Mouse (Mus musculus): ENCODE results near the gene Pde10a.
A peak's percentile ranks its signal among the peaks of the same experiment; 100 is the strongest.
"Not testable (repeated sequence)": the region's sequence is repeated elsewhere in the genome, so short reads cannot be mapped to it uniquely, and the experiment has no call there.

Gene Pde10a

GRCm38 (mm10) chr17:8652681-8653262 is 127.6 kb downstream of the Pde10a start:
- peak; percentile 2 to 10 for DNase-seq

DNA sequence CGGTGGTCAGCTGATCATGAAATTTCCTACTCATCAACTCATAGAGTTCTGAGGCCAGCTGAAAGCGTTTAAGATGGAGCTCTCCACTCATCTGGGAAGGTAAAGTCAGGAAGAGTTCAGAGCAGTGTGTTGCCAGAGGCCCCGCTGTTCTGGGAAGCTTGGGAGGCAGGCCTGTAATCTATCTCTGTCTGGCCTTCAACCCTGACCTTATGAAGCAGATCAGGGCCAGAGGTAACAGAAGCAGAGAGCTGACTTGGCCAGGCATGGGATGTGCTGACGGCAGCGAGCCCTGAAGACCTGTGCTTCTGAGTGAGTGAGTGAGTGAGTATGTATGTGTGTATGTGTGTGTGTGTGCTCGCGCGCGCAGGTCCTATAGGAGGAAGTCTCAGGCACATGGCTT is 132.5 kb downstream of the Pde10a start:
- peak in 1 of 2 experiments; percentile 10 for DNase-seq

- DNase-seq = peak; percentile 78 to 86
Measured at GRCm38 (mm10) chr17:8658751-8659454, 133.7 kb downstream of the Pde10a start.

- DNase-seq = no peak
Measured at GRCm38 (mm10) chr17:8666912-8667311, 141.7 kb downstream of the Pde10a start.

DNA sequence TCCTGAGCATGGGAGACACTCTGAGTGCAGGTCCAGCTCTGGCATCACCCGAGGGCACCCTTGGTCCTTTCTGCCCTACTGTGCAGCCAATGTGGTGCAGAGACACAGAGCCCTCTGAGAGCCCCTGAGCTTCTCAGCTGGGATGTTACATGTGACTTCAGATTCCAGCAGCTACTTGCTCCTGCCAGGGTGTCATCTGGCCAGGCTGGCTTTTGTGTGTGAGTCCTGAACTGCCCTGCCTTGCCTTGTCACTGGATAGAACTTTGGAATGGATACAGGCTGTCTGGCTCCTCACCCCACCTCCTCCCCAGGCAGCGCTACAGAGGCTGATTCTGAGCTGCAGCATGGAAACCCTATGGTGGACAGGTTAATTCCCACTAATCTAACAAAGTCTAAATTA is 149.5 kb downstream of the Pde10a start:
- DNase-seq = no peak

GRCm38 (mm10) chr17:8686356-8686755 is 161.2 kb downstream of the Pde10a start:
- no peak for DNase-seq

DNA sequence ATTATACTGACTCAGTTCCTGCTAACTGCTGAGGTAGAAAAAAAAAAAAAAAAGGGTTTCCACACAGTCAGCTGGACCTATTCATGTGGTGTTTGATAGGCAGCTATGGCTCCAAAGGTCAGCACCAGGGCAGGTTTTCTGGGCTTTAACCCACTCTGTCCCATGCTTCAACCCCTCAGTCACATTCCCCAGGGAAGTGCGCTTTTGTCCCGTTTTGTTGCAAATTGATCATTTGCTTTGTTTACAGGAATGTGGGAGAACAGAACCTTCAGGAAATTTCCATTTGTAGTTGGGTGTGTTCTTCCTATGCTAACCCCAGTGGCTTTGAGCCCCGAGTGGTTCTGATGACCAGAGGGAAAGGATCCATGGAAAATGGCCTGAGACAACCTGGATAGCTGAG is 162.9 kb downstream of the Pde10a start:
- peak; percentile 9 for DNase-seq

DNA sequence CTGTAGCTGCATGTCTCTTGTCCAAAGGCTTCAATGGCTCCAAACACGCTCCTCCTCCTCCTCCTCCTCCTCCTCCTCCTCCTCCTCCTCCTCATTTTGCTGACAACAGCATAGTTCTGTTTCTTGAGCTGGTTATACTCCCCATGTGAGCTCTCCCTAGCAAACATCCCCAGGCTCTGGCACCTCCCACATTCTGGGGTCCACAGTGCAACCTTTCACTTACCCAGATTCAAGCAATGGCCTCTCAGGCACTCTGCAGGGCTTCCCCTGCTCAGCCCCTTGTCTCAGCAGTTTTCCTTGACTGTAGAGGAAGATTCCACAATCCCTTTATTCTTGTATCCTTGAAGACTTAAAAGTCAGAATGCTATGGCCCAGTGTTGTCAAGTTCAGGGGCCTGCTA is 173.1 kb downstream of the Pde10a start:
- peak; percentile 35 to 59 for DNase-seq

- DNase-seq = peak; percentile 76 to 80
Measured at GRCm38 (mm10) chr17:8698793-8699192, 173.6 kb downstream of the Pde10a start.

DNA sequence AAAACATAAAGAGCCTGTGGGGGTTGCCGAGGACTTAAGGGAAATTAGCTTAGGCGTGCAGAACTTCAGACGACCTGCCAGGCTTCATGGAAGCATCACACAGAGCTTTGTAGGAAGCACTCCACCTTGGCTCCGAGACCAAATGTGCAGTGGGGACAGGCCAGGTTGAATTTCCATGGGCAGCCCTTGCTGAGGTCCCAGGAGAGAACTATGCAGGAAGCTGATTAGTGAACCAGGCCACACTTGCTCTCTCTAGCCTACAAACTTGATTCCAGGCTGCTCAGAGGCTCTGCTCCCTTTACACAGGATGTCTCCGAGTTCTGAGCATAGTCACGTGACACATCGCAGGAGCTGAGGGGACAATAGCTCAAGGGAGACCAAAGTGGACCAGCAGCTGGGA is 175.9 kb downstream of the Pde10a start:
- no peak for DNase-seq

GRCm38 (mm10) chr17:8702503-8702902 is 177.3 kb downstream of the Pde10a start:
- DNase-seq = no peak

DNA sequence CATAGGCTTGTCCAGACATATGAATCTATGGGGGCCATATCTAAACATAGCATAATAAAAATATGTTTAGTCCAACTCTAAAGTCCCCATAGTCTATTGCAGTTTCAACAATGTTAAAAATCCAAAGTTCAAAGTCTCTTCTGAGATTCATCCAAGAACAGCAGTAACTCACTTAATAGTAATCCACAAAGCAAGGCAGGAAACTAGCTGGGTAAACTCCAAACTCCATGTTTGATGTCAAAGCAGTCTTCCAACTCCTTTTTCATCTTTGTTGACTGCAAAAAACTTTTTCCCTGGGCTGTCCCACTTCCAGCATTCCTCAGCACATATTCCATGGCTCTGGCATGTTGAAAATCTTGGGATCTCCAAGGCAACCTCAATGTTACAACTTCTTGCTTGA is 182.8 kb downstream of the Pde10a start:
- DNase-seq = peak in 1 of 2 experiments; percentile 17

- DNase-seq = not testable (repeated sequence)
Measured at GRCm38 (mm10) chr17:8712734-8713133, 187.6 kb downstream of the Pde10a start.

- no peak for DNase-seq
Measured at GRCm38 (mm10) chr17:8720961-8721360, 195.8 kb downstream of the Pde10a start.

- DNase-seq = no peak
Measured at GRCm38 (mm10) chr17:8724464-8724974, 199.3 kb downstream of the Pde10a start.

DNA sequence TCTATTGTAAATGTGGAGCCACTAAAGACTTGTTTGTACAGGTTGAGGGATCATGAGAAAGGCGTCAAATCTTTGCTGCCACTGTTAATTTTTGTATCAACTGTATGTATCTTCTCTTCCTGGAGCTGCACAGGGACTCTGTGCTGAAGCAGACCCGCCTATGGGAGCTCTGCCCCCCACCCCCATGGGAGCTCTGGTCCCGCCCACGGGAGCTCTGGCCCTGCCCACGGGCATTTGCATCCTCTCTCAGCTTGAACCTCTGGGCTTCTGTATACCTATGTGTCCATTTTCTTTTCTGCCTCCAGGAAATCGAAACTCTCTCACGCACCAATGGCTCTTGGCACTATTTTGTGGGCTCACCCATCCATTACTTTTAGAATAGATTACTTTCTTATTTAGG is 203.5 kb downstream of the Pde10a start:
- no peak for DNase-seq

- no peak for DNase-seq
Measured at GRCm38 (mm10) chr17:8729808-8730207, 204.6 kb downstream of the Pde10a start.

- no peak for DNase-seq
Measured at GRCm38 (mm10) chr17:8731073-8731472, 205.9 kb downstream of the Pde10a start.

GRCm38 (mm10) chr17:8736259-8736658 is 211.1 kb downstream of the Pde10a start:
- no peak for DNase-seq

DNA sequence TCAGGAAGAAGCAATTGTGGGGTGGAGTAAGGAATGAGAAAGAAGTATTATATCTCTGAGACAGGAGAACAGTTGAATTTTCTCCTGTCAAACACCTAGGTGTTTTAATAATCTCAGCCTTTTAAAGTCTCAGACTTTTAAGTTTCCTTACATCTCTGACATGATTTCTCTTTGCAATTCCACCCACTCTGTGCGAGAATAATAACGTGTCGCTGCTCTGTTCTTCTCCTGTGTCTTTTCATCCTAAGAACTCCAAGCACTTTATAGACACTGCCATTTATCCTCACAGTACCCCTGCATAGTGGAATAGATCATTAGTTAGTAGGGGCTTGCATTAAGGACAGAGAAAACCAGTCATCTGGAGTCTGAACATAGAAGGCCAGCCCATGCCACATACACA is 217.6 kb downstream of the Pde10a start:
- no peak for DNase-seq

DNA sequence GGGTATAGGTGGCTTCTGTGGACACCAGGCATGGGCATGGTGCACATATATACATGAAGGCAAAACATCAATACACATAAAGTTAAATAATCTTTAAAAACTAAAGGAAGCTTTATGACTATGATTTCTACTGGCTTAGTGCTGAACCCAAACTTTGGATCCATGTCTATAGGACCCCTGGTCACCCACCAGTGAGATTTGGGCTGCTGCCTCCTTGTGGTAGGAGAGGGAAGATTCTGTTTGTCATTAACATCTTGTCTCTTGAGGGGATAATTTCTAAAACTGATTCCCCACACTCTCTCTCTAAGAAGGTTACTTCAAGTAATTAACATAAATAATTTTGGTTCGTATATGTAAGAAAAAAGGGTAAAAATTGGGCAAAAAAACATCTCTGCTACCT is 220.2 kb downstream of the Pde10a start:
- no peak for DNase-seq

- no peak for DNase-seq
Measured at GRCm38 (mm10) chr17:8749426-8749825, 224.3 kb downstream of the Pde10a start.

DNA sequence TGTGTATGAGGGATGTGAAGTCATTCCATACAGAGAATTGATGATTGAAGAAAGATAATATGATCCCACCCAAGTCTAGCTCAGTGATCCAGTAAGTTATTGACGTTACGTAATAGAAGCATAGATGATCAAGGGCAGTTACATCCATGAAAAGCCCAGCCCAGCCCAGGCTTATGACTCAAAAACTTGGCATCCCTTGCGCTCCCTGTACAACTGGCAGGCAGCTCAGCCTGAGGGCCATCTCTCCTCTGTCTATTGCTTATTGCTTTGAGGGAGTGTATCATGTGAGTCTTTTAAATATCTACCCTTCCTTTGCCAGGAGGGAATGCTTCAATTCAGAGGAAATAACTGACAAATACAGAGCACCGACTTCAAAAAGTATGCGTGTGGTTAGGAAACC is 232.4 kb downstream of the Pde10a start:
- no peak for DNase-seq

DNA sequence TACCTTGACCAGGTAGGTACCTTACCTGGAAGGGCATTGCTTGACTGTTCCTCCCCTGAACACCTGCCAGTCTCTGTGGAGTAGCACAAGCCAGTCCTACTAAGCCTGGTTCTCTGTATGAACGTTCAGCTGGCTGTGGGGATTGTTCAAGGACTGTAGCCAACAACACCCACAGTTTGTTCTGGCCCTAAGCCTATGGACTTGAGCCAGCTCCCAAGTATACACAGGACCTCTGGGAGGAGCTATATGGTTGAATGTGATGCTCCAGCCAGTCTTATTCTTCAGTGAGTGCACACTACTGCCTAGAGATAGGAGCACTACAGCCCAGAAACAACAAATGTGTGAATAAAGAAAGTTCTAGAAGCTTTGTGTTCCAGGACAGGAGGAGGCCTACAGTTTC is 238.1 kb downstream of the Pde10a start:
- no peak for DNase-seq
